Mouse (Mus musculus) bone marrow, adult 2 months (tissue): ENCODE measurements around the gene Dennd2d.

Experiments used
- CTCF ChIP-seq: fragments of 200-500 bp; IDR thresholded peaks from 2 replicates; pipeline ENCODE4 v1.5.1; 2011; ENCODE audit warnings: low read length, control low read depth; ENCODE audit not compliant: control insufficient read depth, insufficient read depth
- POLR2A ChIP-seq: fragments of 200-500 bp; IDR thresholded peaks from 2 replicates; pipeline ENCODE4 v1.6.1; 2011; ENCODE audit warnings: low read depth, mild to moderate bottlenecking, control low read depth, low read length, borderline replicate concordance; ENCODE audit not compliant: control insufficient read depth

GRCm38 (mm10) chr3:106485810-106486209, 3.6 kb downstream of the Dennd2d start:
- TF ChIP-seq POLR2A (no peak), CTCF (no peak)
